Mouse (Mus musculus): ENCODE data around the gene Ipmk. TPM values are rescaled to one million over a fixed set of nuclear protein-coding genes. Genes with fewer than 3 reads are reported as not detected.
"Not testable (repeated sequence)": the region's sequence is repeated elsewhere in the genome, so short reads cannot be mapped to it uniquely, and the experiment has no call there.

Ipmk gene
- polyA plus RNA-seq, 1 experiment = 11.8 TPM

DNA sequence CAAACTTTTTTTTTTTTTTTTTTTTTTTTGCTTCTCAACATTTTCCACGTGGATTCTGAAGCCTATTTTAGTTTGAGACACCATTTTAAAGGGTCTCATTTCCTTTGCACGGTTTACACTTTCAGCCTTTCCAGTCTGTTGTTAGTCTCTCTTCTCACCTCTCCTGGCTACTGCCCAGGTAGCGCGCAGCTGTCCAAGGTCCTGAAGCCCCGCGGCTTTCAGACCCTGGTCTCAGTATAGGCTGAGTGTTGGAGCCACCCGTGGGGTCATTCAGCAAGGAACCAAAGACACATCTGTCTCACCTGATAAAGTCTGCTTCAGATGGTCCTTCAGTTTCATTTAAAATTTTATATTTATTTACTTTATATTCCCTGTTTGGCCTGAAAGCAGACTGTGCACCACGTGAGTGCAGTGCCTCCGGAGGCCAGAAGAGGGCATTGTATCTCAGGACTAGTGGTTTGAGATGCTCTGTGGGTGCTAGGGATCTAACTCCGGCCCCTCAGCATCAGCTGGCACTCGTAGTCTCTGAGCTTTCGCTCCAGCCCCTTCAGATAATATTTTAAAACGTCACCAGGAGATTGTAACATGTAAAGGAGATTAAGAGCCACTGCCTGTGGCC lies 80.8 kb downstream of the Ipmk start:
- no peak overlapping the region for H3K27ac ChIP-seq (ENCODE audit: insufficient read depth, low read length)
- H3K4me3 ChIP-seq (ENCODE audit: insufficient read depth, low read length) = no peak overlapping the region
- no peak for TF ChIP-seq CTCF (IDR thresholded peaks at IDR 0.05; ENCODE audit: borderline replicate concordance, insufficient read depth, low read length)
- no peak for TF ChIP-seq POLR2A (IDR thresholded peaks at IDR 0.05; ENCODE audit: low read depth, low read length)
- no peaks in the 10 kb centered on the region for H3K4me1 ChIP-seq (ENCODE audit: control insufficient read depth, insufficient read depth, low read length)

- Histone ChIP-seq H3K4me1 (ENCODE audit: control insufficient read depth, insufficient read depth, low read length) (no peaks in the 10 kb centered on the region), H3K4me3 (ENCODE audit: insufficient read depth, low read length) (no peak overlapping the region), H3K27ac (ENCODE audit: insufficient read depth, low read length) (no peak overlapping the region)
- TF ChIP-seq POLR2A (IDR thresholded peaks at IDR 0.05; ENCODE audit: low read depth, low read length) = no peak
- TF ChIP-seq CTCF (IDR thresholded peaks at IDR 0.05; ENCODE audit: borderline replicate concordance, insufficient read depth, low read length) = no peak
These were observed 83.1 kb downstream of the Ipmk start for GRCm38 (mm10) chr10:71430661-71431060.

GRCm38 (mm10) chr10:71443086-71443485 lies 95.5 kb downstream of the Ipmk start:
- H3K27ac ChIP-seq (ENCODE audit: insufficient read depth, low read length) = no peak overlapping the region
- TF ChIP-seq CTCF (IDR thresholded peaks at IDR 0.05; ENCODE audit: borderline replicate concordance, insufficient read depth, low read length) (no peak), POLR2A (IDR thresholded peaks at IDR 0.05; ENCODE audit: low read depth, low read length) (no peak)
- no peak overlapping the region for H3K4me3 ChIP-seq (ENCODE audit: insufficient read depth, low read length)
- H3K4me1 ChIP-seq (ENCODE audit: control insufficient read depth, insufficient read depth, low read length) = no peaks in the 10 kb centered on the region

- H3K27ac ChIP-seq (ENCODE audit: insufficient read depth, low read length) = no peak overlapping the region
- no peaks in the 10 kb centered on the region for H3K4me1 ChIP-seq (ENCODE audit: control insufficient read depth, insufficient read depth, low read length)
- no peak overlapping the region for H3K4me3 ChIP-seq (ENCODE audit: insufficient read depth, low read length)
- TF ChIP-seq CTCF (IDR thresholded peaks at IDR 0.05; ENCODE audit: borderline replicate concordance, insufficient read depth, low read length) (no peak), POLR2A (IDR thresholded peaks at IDR 0.05; ENCODE audit: low read depth, low read length) (no peak)
These were observed 100.1 kb downstream of the Ipmk start for GRCm38 (mm10) chr10:71447661-71448060.

- TF ChIP-seq POLR2A (IDR thresholded peaks at IDR 0.05; ENCODE audit: low read depth, low read length) (no peak), CTCF (IDR thresholded peaks at IDR 0.05; ENCODE audit: borderline replicate concordance, insufficient read depth, low read length) (no peak)
- Histone ChIP-seq H3K4me3 (ENCODE audit: insufficient read depth, low read length) (no peak overlapping the region), H3K27ac (ENCODE audit: insufficient read depth, low read length) (no peak overlapping the region), H3K4me1 (ENCODE audit: control insufficient read depth, insufficient read depth, low read length) (no peaks in the 10 kb centered on the region)
These were observed 100.7 kb downstream of the Ipmk start for GRCm38 (mm10) chr10:71448284-71448683.

GRCm38 (mm10) chr10:71455355-71455754 lies 107.8 kb downstream of the Ipmk start:
- TF ChIP-seq POLR2A (IDR thresholded peaks at IDR 0.05; ENCODE audit: low read depth, low read length) = no peak
- TF ChIP-seq CTCF (IDR thresholded peaks at IDR 0.05; ENCODE audit: borderline replicate concordance, insufficient read depth, low read length) = no peak
- H3K4me1 ChIP-seq (ENCODE audit: control insufficient read depth, insufficient read depth, low read length) = no peaks in the 10 kb centered on the region
- no peak overlapping the region for H3K4me3 ChIP-seq (ENCODE audit: insufficient read depth, low read length)
- no peak overlapping the region for H3K27ac ChIP-seq (ENCODE audit: insufficient read depth, low read length)

GRCm38 (mm10) chr10:71462371-71462770 lies 114.8 kb downstream of the Ipmk start:
- not testable (repeated sequence) for H3K4me1 ChIP-seq (ENCODE audit: control insufficient read depth, insufficient read depth, low read length); H3K27ac ChIP-seq (ENCODE audit: insufficient read depth, low read length); H3K4me3 ChIP-seq (ENCODE audit: insufficient read depth, low read length)

DNA sequence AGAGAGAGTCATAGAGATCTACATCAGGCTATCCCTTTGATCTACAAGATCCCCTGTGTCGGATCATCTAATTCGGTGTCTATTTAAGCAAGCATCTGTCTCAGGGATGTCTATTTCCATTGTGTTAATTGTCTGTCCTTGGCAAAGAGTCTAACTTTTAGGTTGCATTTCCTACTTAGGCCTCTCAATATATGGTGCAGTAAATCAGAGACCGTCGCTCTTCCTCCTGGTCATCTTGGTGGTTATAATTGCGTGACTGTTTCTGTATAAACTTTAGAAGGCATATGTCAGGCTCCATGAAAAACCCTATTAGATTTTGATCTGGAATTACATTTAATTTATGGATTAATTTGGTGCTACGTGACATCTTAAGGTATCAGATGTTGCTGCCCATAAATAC lies 116.9 kb downstream of the Ipmk start:
- Histone ChIP-seq H3K4me1 (ENCODE audit: control insufficient read depth, insufficient read depth, low read length) (no peaks in the 10 kb centered on the region), H3K4me3 (ENCODE audit: insufficient read depth, low read length) (no peak overlapping the region), H3K27ac (ENCODE audit: insufficient read depth, low read length) (no peak overlapping the region)
- TF ChIP-seq CTCF (IDR thresholded peaks at IDR 0.05; ENCODE audit: borderline replicate concordance, insufficient read depth, low read length) (no peak), POLR2A (IDR thresholded peaks at IDR 0.05; ENCODE audit: low read depth, low read length) (no peak)

DNA sequence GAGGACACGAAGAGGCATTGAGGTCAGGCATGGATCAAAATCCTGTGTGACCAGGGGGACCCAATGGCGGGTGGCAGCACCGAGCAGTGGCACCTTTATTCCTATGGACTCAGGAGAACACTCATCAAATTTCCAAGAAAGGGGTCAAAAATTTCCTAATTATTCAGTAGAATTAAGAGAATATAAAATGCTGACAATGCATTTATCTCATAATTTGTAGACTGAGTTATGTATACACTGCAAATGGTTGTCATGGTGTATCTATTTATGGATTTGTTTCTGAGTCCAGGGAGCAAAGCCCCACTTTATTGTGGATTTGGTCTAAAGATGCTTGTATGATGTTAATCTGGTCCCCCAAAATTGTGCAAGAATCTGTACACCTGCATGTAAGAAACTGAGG lies 120.8 kb downstream of the Ipmk start:
- H3K4me1 ChIP-seq (ENCODE audit: control insufficient read depth, insufficient read depth, low read length) = no peaks in the 10 kb centered on the region
- TF ChIP-seq CTCF (IDR thresholded peaks at IDR 0.05; ENCODE audit: borderline replicate concordance, insufficient read depth, low read length) (no peak), POLR2A (IDR thresholded peaks at IDR 0.05; ENCODE audit: low read depth, low read length) (no peak)
- no peak overlapping the region for H3K27ac ChIP-seq (ENCODE audit: insufficient read depth, low read length)
- no peak overlapping the region for H3K4me3 ChIP-seq (ENCODE audit: insufficient read depth, low read length)

DNA sequence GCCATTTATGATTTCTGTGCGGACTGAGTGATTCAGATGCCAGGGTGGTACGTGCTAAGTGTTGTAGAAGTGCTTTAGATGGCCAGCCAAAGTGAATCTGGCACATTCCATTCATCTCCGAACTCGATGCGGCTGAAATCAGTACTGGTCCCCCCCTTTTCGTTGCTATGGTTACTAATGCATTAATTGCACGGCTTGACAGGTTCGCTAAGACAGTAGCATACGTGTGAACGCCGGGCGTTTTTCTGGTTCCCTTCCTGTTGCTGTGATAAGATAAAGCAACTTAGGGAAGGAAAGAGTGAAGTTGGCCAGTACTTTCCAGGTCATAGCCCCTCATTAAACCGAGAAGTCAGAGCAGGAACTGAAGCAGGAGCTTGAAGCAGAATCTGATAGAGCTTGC lies 122.2 kb downstream of the Ipmk start:
- Histone ChIP-seq H3K4me3 (ENCODE audit: insufficient read depth, low read length) (no peak overlapping the region), H3K4me1 (ENCODE audit: control insufficient read depth, insufficient read depth, low read length) (no peaks in the 10 kb centered on the region), H3K27ac (ENCODE audit: insufficient read depth, low read length) (no peak overlapping the region)
- no peak for TF ChIP-seq POLR2A (IDR thresholded peaks at IDR 0.05; ENCODE audit: low read depth, low read length)
- no peak for TF ChIP-seq CTCF (IDR thresholded peaks at IDR 0.05; ENCODE audit: borderline replicate concordance, insufficient read depth, low read length)

GRCm38 (mm10) chr10:71472033-71472432 lies 124.5 kb downstream of the Ipmk start:
- TF ChIP-seq POLR2A (IDR thresholded peaks at IDR 0.05; ENCODE audit: low read depth, low read length) = no peak
- no peak for TF ChIP-seq CTCF (IDR thresholded peaks at IDR 0.05; ENCODE audit: borderline replicate concordance, insufficient read depth, low read length)
- H3K27ac ChIP-seq (ENCODE audit: insufficient read depth, low read length) = no peak overlapping the region
- H3K4me1 ChIP-seq (ENCODE audit: control insufficient read depth, insufficient read depth, low read length) = no peaks in the 10 kb centered on the region
- no peak overlapping the region for H3K4me3 ChIP-seq (ENCODE audit: insufficient read depth, low read length)

All from embryonic fibroblast, embryonic 13.5 days (primary cell).